Mouse (Mus musculus): ENCODE results near the gene Fcgr1. TPM values are rescaled to one million over a fixed set of nuclear protein-coding genes. Genes with fewer than 3 reads are reported as not detected.
"Not testable (repeated sequence)": the region's sequence is repeated elsewhere in the genome, so short reads cannot be mapped to it uniquely, and the experiment has no call there.

Fcgr1 gene
- polyA plus RNA-seq (2012), result not detected in 2 replicates

GRCm38 (mm10) chr3:96293787-96294186 lies at the start of gene Fcgr1:
Gene Fcgr1, minus strand, starts transcription at chr3:96293969.
- Histone ChIP-seq H3K4me3 (replicated peaks) (no peak within 1 kb of the TSS), H3K4me1 (ENCODE audit: control insufficient read depth) (no peaks in the 10 kb centered on the region), H3K36me3 (ENCODE audit: control insufficient read depth) (no peaks in the 10 kb centered on the region), H3K27me3 (ENCODE audit: control insufficient read depth) (peaks cover 9% of the 10 kb centered on the region), H3K9me3 (ENCODE audit: control insufficient read depth, low read length) (no peaks in the 10 kb centered on the region)
- TF ChIP-seq TAL1 (IDR thresholded peaks at IDR 0.05; ENCODE audit: low read length) (no peak), GATA1 (IDR thresholded peaks at IDR 0.05; ENCODE audit: low read length) (no peak)

- not testable (repeated sequence) for H3K36me3 ChIP-seq (ENCODE audit: control insufficient read depth); H3K4me1 ChIP-seq (ENCODE audit: control insufficient read depth); H3K4me3 ChIP-seq (replicated peaks); H3K9me3 ChIP-seq (ENCODE audit: control insufficient read depth, low read length)
- peaks cover 70% of the 10 kb centered on the region for H3K27me3 ChIP-seq (ENCODE audit: control insufficient read depth)
Measured at GRCm38 (mm10) chr3:96342652-96343051, 48.9 kb upstream of the Fcgr1 start.

- H3K4me1 ChIP-seq (ENCODE audit: control insufficient read depth); H3K4me3 ChIP-seq (replicated peaks); H3K9me3 ChIP-seq (ENCODE audit: control insufficient read depth, low read length); H3K36me3 ChIP-seq (ENCODE audit: control insufficient read depth): not testable (repeated sequence)
- H3K27me3 ChIP-seq (ENCODE audit: control insufficient read depth), result peaks cover 76% of the 10 kb centered on the region
Measured at GRCm38 (mm10) chr3:96342100-96342499, 48.3 kb upstream of the Fcgr1 start.

GRCm38 (mm10) chr3:96340611-96341312 lies 47.0 kb upstream of the Fcgr1 start:
- no peak overlapping the region for H3K4me3 ChIP-seq (replicated peaks)
- H3K36me3 ChIP-seq (ENCODE audit: control insufficient read depth), result no peaks in the 10 kb centered on the region
- peaks cover 89% of the 10 kb centered on the region for H3K27me3 ChIP-seq (ENCODE audit: control insufficient read depth)
- H3K4me1 ChIP-seq (ENCODE audit: control insufficient read depth), result no peaks in the 10 kb centered on the region
- no peaks in the 10 kb centered on the region; the same call in 1 of the 2 replicates for H3K9me3 ChIP-seq (ENCODE audit: control insufficient read depth, low read length)
- TF ChIP-seq GATA1 (IDR thresholded peaks at IDR 0.05; ENCODE audit: low read length) (no peak), TAL1 (IDR thresholded peaks at IDR 0.05; ENCODE audit: low read length) (no peak)

- TF ChIP-seq TAL1 (IDR thresholded peaks at IDR 0.05; ENCODE audit: low read length) (no peak), GATA1 (IDR thresholded peaks at IDR 0.05; ENCODE audit: low read length) (no peak)
- peaks cover 5% of the 10 kb centered on the region; the same call in 1 of the 2 replicates for H3K4me1 ChIP-seq (ENCODE audit: control insufficient read depth)
- H3K9me3 ChIP-seq (ENCODE audit: control insufficient read depth, low read length), result no peaks in the 10 kb centered on the region; the same call in 1 of the 2 replicates
- H3K27me3 ChIP-seq (ENCODE audit: control insufficient read depth), result peaks cover 92% of the 10 kb centered on the region
- no peaks in the 10 kb centered on the region for H3K36me3 ChIP-seq (ENCODE audit: control insufficient read depth)
- no peak overlapping the region for H3K4me3 ChIP-seq (replicated peaks)
Measured at GRCm38 (mm10) chr3:96338849-96339480, 45.2 kb upstream of the Fcgr1 start.

GRCm38 (mm10) chr3:96338043-96338442 lies 44.3 kb upstream of the Fcgr1 start:
- peaks cover 92% of the 10 kb centered on the region for H3K27me3 ChIP-seq (ENCODE audit: control insufficient read depth)
- H3K4me3 ChIP-seq (replicated peaks), result no peak overlapping the region
- H3K36me3 ChIP-seq (ENCODE audit: control insufficient read depth), result no peaks in the 10 kb centered on the region
- H3K9me3 ChIP-seq (ENCODE audit: control insufficient read depth, low read length), result no peaks in the 10 kb centered on the region; the same call in 1 of the 2 replicates
- no peak for TF ChIP-seq TAL1 (IDR thresholded peaks at IDR 0.05; ENCODE audit: low read length)
- TF ChIP-seq GATA1 (IDR thresholded peaks at IDR 0.05; ENCODE audit: low read length), result no peak
- H3K4me1 ChIP-seq (ENCODE audit: control insufficient read depth), result peaks cover 14% of the 10 kb centered on the region

- no peak for TF ChIP-seq GATA1 (IDR thresholded peaks at IDR 0.05; ENCODE audit: low read length)
- no peak for TF ChIP-seq TAL1 (IDR thresholded peaks at IDR 0.05; ENCODE audit: low read length)
- Histone ChIP-seq H3K9me3 (ENCODE audit: control insufficient read depth, low read length) (no peaks in the 10 kb centered on the region; the same call in 1 of the 2 replicates), H3K4me1 (ENCODE audit: control insufficient read depth) (peaks cover 19% of the 10 kb centered on the region), H3K36me3 (ENCODE audit: control insufficient read depth) (no peaks in the 10 kb centered on the region), H3K27me3 (ENCODE audit: control insufficient read depth) (peaks cover 93% of the 10 kb centered on the region), H3K4me3 (replicated peaks) (no peak overlapping the region)
Measured at GRCm38 (mm10) chr3:96337269-96337668, 43.5 kb upstream of the Fcgr1 start.

GRCm38 (mm10) chr3:96336636-96337035 lies 42.9 kb upstream of the Fcgr1 start:
- peaks cover 96% of the 10 kb centered on the region for H3K27me3 ChIP-seq (ENCODE audit: control insufficient read depth)
- H3K4me3 ChIP-seq (replicated peaks), result no peak overlapping the region
- no peaks in the 10 kb centered on the region for H3K36me3 ChIP-seq (ENCODE audit: control insufficient read depth)
- TF ChIP-seq GATA1 (IDR thresholded peaks at IDR 0.05; ENCODE audit: low read length) (no peak), TAL1 (IDR thresholded peaks at IDR 0.05; ENCODE audit: low read length) (no peak)
- peaks cover 22% of the 10 kb centered on the region for H3K4me1 ChIP-seq (ENCODE audit: control insufficient read depth)
- no peaks in the 10 kb centered on the region; the same call in 1 of the 2 replicates for H3K9me3 ChIP-seq (ENCODE audit: control insufficient read depth, low read length)

- Histone ChIP-seq H3K9me3 (ENCODE audit: control insufficient read depth, low read length) (no peaks in the 10 kb centered on the region; the same call in 1 of the 2 replicates), H3K27me3 (ENCODE audit: control insufficient read depth) (peaks cover 94% of the 10 kb centered on the region), H3K4me1 (ENCODE audit: control insufficient read depth) (peaks cover 22% of the 10 kb centered on the region), H3K4me3 (replicated peaks) (no peak overlapping the region), H3K36me3 (ENCODE audit: control insufficient read depth) (no peaks in the 10 kb centered on the region)
- TF ChIP-seq TAL1 (IDR thresholded peaks at IDR 0.05; ENCODE audit: low read length) (no peak), GATA1 (IDR thresholded peaks at IDR 0.05; ENCODE audit: low read length) (no peak)
Measured at GRCm38 (mm10) chr3:96335591-96335990, 41.8 kb upstream of the Fcgr1 start.

All from erythroblast, embryonic 14.5 days (primary cell).